Mouse (Mus musculus) cerebellum, adult 2 months (tissue): ENCODE measurements around the gene Grb10. TPM values are rescaled to one million over a fixed set of nuclear protein-coding genes. Genes with fewer than 3 reads are reported as not detected.

Experiments
- DNase-seq, 2 experiments: peaks; one replicate each; pipeline ENCODE4 v3.0.0; 2021
- H3K27ac ChIP-seq: fragments of 200-500 bp; 2 replicates; pipeline ENCODE4 v1.5.1; 2012; ENCODE audit warnings: low read length, control low read depth, inconsistent platforms; ENCODE audit not compliant: insufficient read depth
- H3K27me3 ChIP-seq: fragments of 200-500 bp; 2 replicates; pipeline ENCODE4 v1.6.1; 2012; ENCODE audit warnings: inconsistent platforms, mild to moderate bottlenecking, low read length, moderate library complexity; ENCODE audit not compliant: control insufficient read depth, insufficient read depth
- H3K4me1 ChIP-seq: fragments of 200-500 bp; 2 replicates; pipeline ENCODE4 v1.6.1; 2011; ENCODE audit warnings: low read length; ENCODE audit not compliant: control insufficient read depth, insufficient read depth
- H3K4me3 ChIP-seq: fragments of 200-500 bp; replicated peaks from 2 replicates; pipeline ENCODE3; 2011; ENCODE audit warnings: mild to moderate bottlenecking, low read depth, low read length, control low read depth; ENCODE audit not compliant: insufficient read depth
- CTCF ChIP-seq: fragments of 200-500 bp; IDR thresholded peaks from 2 replicates; pipeline ENCODE4 v1.5.1; 2011; ENCODE audit warnings: low read depth, mild to moderate bottlenecking, control low read depth, low read length, moderate library complexity, borderline replicate concordance; ENCODE audit not compliant: insufficient read depth
- POLR2A ChIP-seq: fragments of 200-500 bp; IDR thresholded peaks from 2 replicates; pipeline ENCODE4 v1.6.1; 2011; ENCODE audit warnings: low read length, control low read depth, borderline replicate concordance; ENCODE audit not compliant: insufficient read depth
- WGBS: fragments of 180-500 bp; shearing (Covaris S2); methylation state at CpG from one replicate; pipeline ENCODE4 v1.1.7; 2018; 5-methylcytosine and 5-hydroxymethylcytosine counted together
- polyA plus RNA-seq: library from polyadenylated mRNA; depleted of rRNA; stranded (reverse); fragments of >200 nt; gene quantifications from 2 replicates; pipeline ENCODE4 v1.2.3, GENCODE M21; 2012

The Grb10 gene
- polyA plus RNA-seq, 1 experiment = 35.7 TPM

DNA sequence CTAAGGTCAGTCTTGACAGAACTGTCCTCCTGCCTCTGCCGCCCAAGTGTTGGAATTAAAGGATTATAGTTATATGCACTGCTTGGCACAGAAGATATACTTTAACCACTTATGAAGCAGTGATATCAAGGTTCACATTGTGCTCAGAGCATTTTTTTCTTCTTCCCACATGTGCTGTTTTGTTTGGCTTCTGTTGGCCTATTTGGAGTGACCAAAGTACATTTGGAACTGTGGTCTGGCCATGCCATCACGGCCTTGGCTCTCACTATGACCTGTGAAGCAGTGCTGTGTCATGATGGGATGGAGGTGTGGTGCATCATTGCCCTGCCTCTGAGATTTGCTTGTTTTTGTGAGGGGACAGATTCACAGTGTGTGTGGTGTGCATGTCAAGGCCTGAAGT is 109.9 kb downstream of the Grb10 start:
- TF ChIP-seq CTCF (no peak), POLR2A (no peak)
- no peaks in the 10 kb centered on the region for H3K27me3 ChIP-seq
- WGBS = 91% methylated on average over 2 of the region's 2 CpGs
- H3K4me3 ChIP-seq = no peak overlapping the region
- no peaks in the 10 kb centered on the region for H3K4me1 ChIP-seq
- no peak for DNase-seq
- H3K27ac ChIP-seq = no peak overlapping the region

DNA sequence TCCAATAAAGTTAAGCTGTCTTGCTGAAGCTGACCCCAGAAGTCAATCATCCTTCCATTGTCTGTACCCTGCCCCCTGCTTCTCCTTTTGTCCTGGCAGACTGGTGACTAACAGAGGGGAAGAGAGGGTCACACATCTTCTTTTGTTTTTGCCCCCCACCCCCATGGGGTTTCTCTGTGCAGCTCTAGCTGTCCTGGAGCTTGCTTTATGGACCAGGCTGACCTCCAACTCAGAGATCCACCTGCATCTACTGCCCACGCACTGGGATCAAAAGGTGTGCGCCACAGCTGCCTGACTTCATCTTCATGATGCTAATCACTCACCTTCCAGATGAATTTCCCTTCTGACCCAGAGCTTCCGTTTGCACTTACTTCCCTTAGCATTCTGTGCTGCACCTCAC is 114.6 kb downstream of the Grb10 start:
- Histone ChIP-seq H3K4me1 (no peaks in the 10 kb centered on the region), H3K27ac (no peak overlapping the region), H3K27me3 (no peaks in the 10 kb centered on the region), H3K4me3 (no peak overlapping the region)
- TF ChIP-seq CTCF (no peak), POLR2A (no peak)
- no peak for DNase-seq
- WGBS = 46% methylated on average over 3 of the region's 3 CpGs

DNA sequence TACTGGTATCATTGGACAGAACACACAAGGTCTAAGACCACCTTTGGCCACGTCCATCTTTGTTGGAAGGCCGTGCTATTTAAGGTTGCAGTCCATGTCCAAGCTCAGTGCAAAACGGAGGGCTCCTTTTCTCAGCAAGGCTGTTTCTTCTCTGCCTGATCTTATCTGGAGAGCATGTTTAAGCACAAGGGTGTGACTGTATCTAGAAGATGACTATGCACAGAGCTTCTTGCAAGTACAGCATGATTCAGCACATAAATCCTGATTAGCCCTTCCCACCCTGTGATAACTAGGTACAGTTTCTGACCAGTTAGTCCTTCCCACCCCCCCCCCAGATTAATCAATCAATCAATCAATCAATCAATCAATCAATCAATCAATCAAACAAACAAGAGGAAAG is 115.1 kb downstream of the Grb10 start:
- WGBS = 87% methylated on average over 3 of the region's 3 CpGs
- Histone ChIP-seq H3K27ac (no peak overlapping the region), H3K27me3 (no peaks in the 10 kb centered on the region), H3K4me1 (no peaks in the 10 kb centered on the region), H3K4me3 (no peak overlapping the region)
- DNase-seq = no peak
- TF ChIP-seq POLR2A (no peak), CTCF (no peak)

DNA sequence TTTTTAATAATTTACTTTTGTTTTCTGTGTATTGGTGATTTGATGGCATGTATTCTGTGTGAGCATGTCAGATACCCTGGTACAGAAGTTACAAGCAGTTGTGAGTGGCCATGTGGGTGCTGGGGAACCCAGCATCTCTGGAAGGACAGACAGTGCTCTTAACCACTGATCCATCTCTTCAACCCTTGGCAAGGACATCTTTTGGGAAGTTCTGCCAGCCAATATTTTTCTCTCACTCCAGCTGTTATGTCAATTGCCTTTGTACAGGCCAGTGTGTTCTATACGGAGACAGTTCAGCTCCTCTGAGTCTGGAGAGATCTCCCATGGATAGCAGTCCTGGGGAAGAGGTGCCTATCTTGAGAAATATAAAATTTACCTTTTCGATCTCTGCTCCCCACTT is 116.4 kb downstream of the Grb10 start:
- Histone ChIP-seq H3K27me3 (no peaks in the 10 kb centered on the region), H3K4me1 (no peaks in the 10 kb centered on the region), H3K27ac (no peak overlapping the region), H3K4me3 (no peak overlapping the region)
- TF ChIP-seq POLR2A = no peak
- no peak for TF ChIP-seq CTCF
- DNase-seq = no peak
- 66% methylated on average over 2 of the region's 2 CpGs for WGBS

DNA sequence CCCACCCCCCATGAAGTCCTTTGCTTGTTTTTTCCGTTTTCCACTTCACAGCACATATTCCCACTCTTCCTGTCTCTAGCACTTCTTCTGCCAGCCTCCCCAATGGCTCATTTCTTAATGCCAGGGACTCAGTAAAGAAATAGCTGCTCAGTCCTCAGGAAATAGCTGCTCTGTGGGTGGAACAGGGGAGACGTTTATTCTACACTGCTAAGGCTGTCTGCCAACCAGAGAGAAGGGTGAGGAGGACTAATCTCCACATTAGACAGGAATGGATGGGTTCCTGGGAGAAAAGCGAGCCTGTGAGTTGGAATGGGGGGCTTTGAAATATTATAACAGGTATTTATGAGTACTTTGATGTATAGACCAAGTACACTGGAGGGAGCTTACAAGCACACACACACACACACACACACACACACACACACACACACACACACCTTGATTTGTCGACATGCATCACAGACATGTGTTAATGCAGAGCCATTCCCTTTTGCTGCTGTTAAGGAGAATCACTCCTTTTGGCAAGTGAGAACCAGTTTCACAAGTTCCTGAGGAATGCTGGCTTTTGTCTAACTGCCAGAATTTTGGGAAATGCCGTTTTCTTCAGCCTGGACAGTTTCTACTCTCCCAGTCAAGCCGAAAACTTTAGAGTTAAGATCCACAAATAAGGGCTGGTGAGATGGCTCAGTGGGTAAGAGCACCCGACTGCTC is 130.6 kb downstream of the Grb10 start:
- no peak for DNase-seq
- TF ChIP-seq CTCF (no peak), POLR2A (no peak)
- WGBS = 47% methylated on average over 7 of the region's 7 CpGs

DNA sequence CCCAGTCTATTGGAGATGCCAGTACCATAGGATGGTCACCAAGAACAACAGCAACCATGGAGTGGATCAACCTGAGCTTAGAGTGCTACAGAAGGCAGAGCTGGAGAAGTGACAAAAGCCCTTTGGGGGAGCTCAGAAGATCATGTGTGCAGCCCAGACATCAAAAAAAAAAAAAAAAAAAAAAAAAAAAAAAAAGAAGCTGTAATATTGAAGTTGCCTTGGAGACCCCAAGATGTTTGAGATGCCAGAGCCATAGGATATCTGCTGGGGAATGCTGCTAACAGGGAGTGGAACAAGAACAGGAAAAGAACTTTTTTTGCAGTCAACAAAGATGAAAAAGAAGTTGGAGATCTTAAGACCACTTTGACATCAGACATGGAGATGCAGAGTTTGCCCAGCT is 133.0 kb downstream of the Grb10 start:
- Histone ChIP-seq H3K27me3 (no peaks in the 10 kb centered on the region), H3K4me1 (no peaks in the 10 kb centered on the region), H3K27ac (no peak overlapping the region), H3K4me3 (no peak overlapping the region)
- no peak for DNase-seq
- TF ChIP-seq CTCF (no peak), POLR2A (no peak)

More for the DNA sequence above, 130.6 kb downstream of the Grb10 start:
- no peak overlapping the region for H3K4me3 ChIP-seq
- no peaks in the 10 kb centered on the region for H3K27me3 ChIP-seq
- H3K27ac ChIP-seq = no peak overlapping the region
- no peaks in the 10 kb centered on the region for H3K4me1 ChIP-seq

DNA sequence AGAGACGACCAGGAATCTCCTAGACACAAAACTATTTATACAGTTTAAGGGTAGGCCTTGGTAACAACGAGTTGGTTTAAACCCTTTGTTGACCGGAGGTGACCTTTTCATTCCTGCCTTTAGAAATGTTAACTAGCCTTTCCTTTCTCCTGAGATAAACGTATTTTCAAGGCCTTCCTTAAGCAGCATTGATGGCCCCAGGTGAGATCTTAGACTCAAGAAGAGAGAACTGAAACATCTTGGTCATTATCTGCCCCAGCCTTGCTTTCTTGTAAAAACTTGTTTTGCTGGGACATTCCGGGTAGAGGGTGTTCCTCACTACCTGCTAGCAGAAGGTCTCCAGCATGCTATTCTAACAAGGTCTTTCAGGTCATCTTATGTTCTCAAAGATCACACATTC is 133.5 kb downstream of the Grb10 start:
- no peaks in the 10 kb centered on the region for H3K27me3 ChIP-seq

DNA sequence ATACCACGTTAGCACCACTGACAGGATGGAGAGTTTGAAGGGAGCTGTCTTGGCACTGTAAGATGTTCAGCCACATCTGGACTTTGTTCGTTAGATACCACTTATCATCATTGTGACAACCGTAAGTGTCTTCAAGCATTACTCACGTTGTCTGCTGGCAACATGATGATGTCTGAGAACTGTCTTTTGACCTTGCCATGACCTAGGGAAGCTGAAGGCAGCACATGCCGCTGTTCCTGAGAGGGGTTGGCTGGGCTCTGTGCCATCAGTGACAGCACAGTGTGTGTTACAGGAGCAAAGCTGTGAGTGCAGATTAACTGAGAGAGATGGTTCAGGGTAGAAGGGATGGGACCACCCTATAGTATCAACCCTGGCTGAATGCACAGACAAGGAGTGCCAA is 137.0 kb downstream of the Grb10 start:
- no peak for TF ChIP-seq POLR2A
- no peak for TF ChIP-seq CTCF
- Histone ChIP-seq H3K4me3 (no peak overlapping the region), H3K27me3 (no peaks in the 10 kb centered on the region), H3K27ac (no peak overlapping the region), H3K4me1 (no peaks in the 10 kb centered on the region)
- 60% methylated on average over 5 of the region's 5 CpGs for WGBS
- no peak for DNase-seq

More for the DNA sequence above, 133.5 kb downstream of the Grb10 start:
- TF ChIP-seq POLR2A (no peak), CTCF (no peak)
- Histone ChIP-seq H3K27ac (no peak overlapping the region), H3K4me1 (no peaks in the 10 kb centered on the region), H3K4me3 (no peak overlapping the region)
- WGBS = 68% methylated on average over 5 of the region's 5 CpGs
- DNase-seq = no peak
